Mouse (Mus musculus) lung, adult 18-20 months (tissue): ENCODE results near the gene Ank3.

Experiments
- DNase-seq, 2 experiments: peaks; one replicate each; pipeline ENCODE4 v3.0.0; 2022; ENCODE audit warnings: mixed read lengths in 2 of 2

The Ank3 gene

GRCm38 (mm10) chr10:69627767-69628166 lies 229.2 kb downstream of the Ank3 start:
- DNase-seq, result no peak

- DNase-seq, result peak in 1 of 2 experiments; percentile 15
These were observed 230.2 kb downstream of the Ank3 start for GRCm38 (mm10) chr10:69628743-69629142.

GRCm38 (mm10) chr10:69630802-69631388 lies 232.3 kb downstream of the Ank3 start:
- no peak for DNase-seq

GRCm38 (mm10) chr10:69632885-69633284 lies 234.3 kb downstream of the Ank3 start:
- no peak for DNase-seq

GRCm38 (mm10) chr10:69634891-69635290 lies 236.3 kb downstream of the Ank3 start:
- no peak for DNase-seq

GRCm38 (mm10) chr10:69635910-69636656 lies 237.5 kb downstream of the Ank3 start:
- no peak for DNase-seq

- DNase-seq, result no peak
These were observed 240.6 kb downstream of the Ank3 start for GRCm38 (mm10) chr10:69639138-69639537.

- DNase-seq, result no peak
These were observed 242.0 kb downstream of the Ank3 start for GRCm38 (mm10) chr10:69640617-69641016.

- no peak for DNase-seq
These were observed 244.9 kb downstream of the Ank3 start for GRCm38 (mm10) chr10:69643481-69643880.

GRCm38 (mm10) chr10:69643986-69644385 lies 245.4 kb downstream of the Ank3 start:
- no peak for DNase-seq

- no peak for DNase-seq
These were observed 246.8 kb downstream of the Ank3 start for GRCm38 (mm10) chr10:69645311-69645802.

GRCm38 (mm10) chr10:69645929-69646328 lies 247.4 kb downstream of the Ank3 start:
- no peak for DNase-seq

- DNase-seq, result no peak
These were observed 251.5 kb downstream of the Ank3 start for GRCm38 (mm10) chr10:69650074-69650473.

- peak; percentile 85 to 89 for DNase-seq
These were observed 254.1 kb downstream of the Ank3 start for GRCm38 (mm10) chr10:69652660-69653059.

- DNase-seq, result no peak
These were observed 254.6 kb downstream of the Ank3 start for GRCm38 (mm10) chr10:69653121-69653677.

GRCm38 (mm10) chr10:69654176-69654575 lies 255.6 kb downstream of the Ank3 start:
- no peak for DNase-seq

- DNase-seq, result peak in 1 of 2 experiments; percentile 49
These were observed 256.5 kb downstream of the Ank3 start for GRCm38 (mm10) chr10:69654866-69655633.

- peak; percentile 31 to 56 for DNase-seq
These were observed 257.7 kb downstream of the Ank3 start for GRCm38 (mm10) chr10:69656321-69656720.

GRCm38 (mm10) chr10:69659818-69660217 lies 261.2 kb downstream of the Ank3 start:
- DNase-seq, result no peak

GRCm38 (mm10) chr10:69662338-69662737 lies 263.8 kb downstream of the Ank3 start:
- peak; percentile 57 to 70 for DNase-seq

- DNase-seq, result no peak
These were observed 268.9 kb downstream of the Ank3 start for GRCm38 (mm10) chr10:69667482-69667881.

- DNase-seq, result no peak
These were observed 271.9 kb downstream of the Ank3 start for GRCm38 (mm10) chr10:69670496-69670895.

- DNase-seq, result no peak
These were observed 272.4 kb downstream of the Ank3 start for GRCm38 (mm10) chr10:69670959-69671358.
